Mouse (Mus musculus) neural tube, embryonic 12.5 days (tissue): ENCODE measurements around the gene Stxbp6. TPM values are rescaled to one million over a fixed set of nuclear protein-coding genes. Genes with fewer than 3 reads are reported as not detected.

Source experiments
- ATAC-seq: fragments of 200-750 bp; cut with Nextera tagmentation; 2 replicates; pipeline ENCODE4 v1.8.0; 2017; ENCODE audit warnings: low read depth, mild to moderate bottlenecking, moderate TSS enrichment, moderate library complexity; ENCODE audit not compliant: low FRiP score
- H3K27ac ChIP-seq: fragments of 300-500 bp; sonication (generic); 2 replicates; pipeline ENCODE4 v1.5.1; 2016
- H3K27me3 ChIP-seq: fragments of 300-500 bp; sonication (generic); replicated peaks from 2 replicates; pipeline ENCODE4 v1.6.1; 2016; ENCODE audit warnings: mild to moderate bottlenecking
- H3K36me3 ChIP-seq: fragments of 300-500 bp; sonication (generic); 2 replicates; pipeline ENCODE4 v1.6.1; 2016; ENCODE audit warnings: mild to moderate bottlenecking
- H3K4me1 ChIP-seq: fragments of 300-500 bp; sonication (generic); 2 replicates; pipeline ENCODE4 v1.6.1; 2016
- H3K4me2 ChIP-seq: fragments of 300-500 bp; sonication (generic); replicated peaks from 2 replicates; pipeline ENCODE4 v1.6.1; 2016; ENCODE audit warnings: mild to moderate bottlenecking
- H3K4me3 ChIP-seq: fragments of 300-500 bp; sonication (generic); 2 replicates; pipeline ENCODE4 v1.5.1; 2016
- H3K9ac ChIP-seq: fragments of 300-500 bp; sonication (generic); 2 replicates; pipeline ENCODE4 v1.6.1; 2016; ENCODE audit warnings: mild to moderate bottlenecking
- H3K9me3 ChIP-seq: fragments of 300-500 bp; sonication (generic); 2 replicates; pipeline ENCODE4 v1.6.1; 2016; ENCODE audit warnings: mild to moderate bottlenecking
- WGBS: fragments of 180-500 bp; shearing (Covaris S2); methylation state at CpG from one replicate; pipeline ENCODE4 v1.1.7; 2016; 5-methylcytosine and 5-hydroxymethylcytosine counted together
- polyA plus RNA-seq: library from polyadenylated mRNA; unstranded; fragments of >200 nt; fragmentation: Nextera tagmentation; extraction: Ambion mirVana; gene quantifications from 2 replicates; pipeline ENCODE4 v1.2.1, GENCODE M21; 2016

Stxbp6 gene
- polyA plus RNA-seq, 1 experiment from 2014 or later = 10.9 TPM

DNA sequence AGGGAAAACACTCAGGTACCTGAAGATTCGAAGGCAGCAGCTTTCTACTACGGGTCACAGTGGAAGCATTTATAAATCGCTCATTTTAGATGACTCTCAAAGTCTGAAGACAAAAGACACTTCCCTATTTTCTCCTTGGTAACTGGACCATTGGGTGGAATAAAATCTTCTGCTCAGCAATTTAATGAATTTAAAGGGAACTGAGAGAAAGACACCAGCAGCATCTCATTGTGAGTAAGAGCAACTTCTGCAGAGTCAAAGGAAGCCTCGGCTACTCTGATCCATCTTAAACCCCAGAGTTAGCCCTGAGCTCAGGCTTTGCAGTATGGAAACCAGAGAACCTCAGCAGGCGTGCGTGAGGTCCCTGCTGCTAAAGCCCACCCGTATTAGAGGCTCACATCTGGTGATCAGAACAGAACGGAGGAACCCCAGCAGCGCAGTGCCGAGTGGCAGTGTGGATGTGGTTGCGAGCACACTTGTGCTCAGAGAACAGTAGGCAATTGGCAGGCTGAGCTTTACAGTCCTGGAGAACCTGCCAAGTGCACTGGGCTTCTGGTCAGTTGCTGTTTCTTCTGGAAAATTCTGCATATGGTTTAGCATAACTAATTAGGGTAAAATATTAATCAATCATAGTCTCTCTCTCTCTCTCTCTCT lies 62.9 kb downstream of the Stxbp6 start:
- no peak overlapping the region for H3K27ac ChIP-seq
- no peak overlapping the region for H3K4me2 ChIP-seq
- no peak for ATAC-seq
- no peaks in the 10 kb centered on the region for H3K27me3 ChIP-seq
- no peaks in the 10 kb centered on the region for H3K36me3 ChIP-seq
- 86% methylated on average over 11 of the region's 11 CpGs for WGBS
- no peaks in the 10 kb centered on the region for H3K9me3 ChIP-seq
- no peak overlapping the region for H3K9ac ChIP-seq
- no peaks in the 10 kb centered on the region for H3K4me1 ChIP-seq
- H3K4me3 ChIP-seq = no peak overlapping the region

DNA sequence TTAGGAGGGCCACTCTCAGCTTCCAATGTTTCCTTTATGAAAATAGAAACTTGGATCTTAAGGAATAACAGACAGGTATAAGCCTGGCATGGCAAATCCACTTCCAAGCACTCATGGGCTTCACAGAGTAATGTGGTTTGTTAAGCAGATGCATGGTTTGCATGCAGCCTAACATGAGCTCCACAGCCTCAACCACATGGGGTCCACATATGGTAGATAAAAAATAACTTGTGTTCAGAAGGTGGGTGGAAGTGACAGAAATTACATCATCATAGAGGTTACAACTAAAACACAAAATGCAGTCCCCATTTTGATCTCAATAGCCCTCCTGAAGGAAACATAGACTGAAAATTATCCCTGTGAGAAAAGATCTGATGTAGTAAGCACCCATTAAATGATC lies 63.5 kb downstream of the Stxbp6 start:
- Histone ChIP-seq H3K27me3 (no peaks in the 10 kb centered on the region), H3K9me3 (no peaks in the 10 kb centered on the region), H3K4me3 (no peak overlapping the region), H3K4me1 (no peaks in the 10 kb centered on the region), H3K27ac (no peak overlapping the region), H3K4me2 (no peak overlapping the region), H3K36me3 (no peaks in the 10 kb centered on the region), H3K9ac (no peak overlapping the region)
- no peak for ATAC-seq

DNA sequence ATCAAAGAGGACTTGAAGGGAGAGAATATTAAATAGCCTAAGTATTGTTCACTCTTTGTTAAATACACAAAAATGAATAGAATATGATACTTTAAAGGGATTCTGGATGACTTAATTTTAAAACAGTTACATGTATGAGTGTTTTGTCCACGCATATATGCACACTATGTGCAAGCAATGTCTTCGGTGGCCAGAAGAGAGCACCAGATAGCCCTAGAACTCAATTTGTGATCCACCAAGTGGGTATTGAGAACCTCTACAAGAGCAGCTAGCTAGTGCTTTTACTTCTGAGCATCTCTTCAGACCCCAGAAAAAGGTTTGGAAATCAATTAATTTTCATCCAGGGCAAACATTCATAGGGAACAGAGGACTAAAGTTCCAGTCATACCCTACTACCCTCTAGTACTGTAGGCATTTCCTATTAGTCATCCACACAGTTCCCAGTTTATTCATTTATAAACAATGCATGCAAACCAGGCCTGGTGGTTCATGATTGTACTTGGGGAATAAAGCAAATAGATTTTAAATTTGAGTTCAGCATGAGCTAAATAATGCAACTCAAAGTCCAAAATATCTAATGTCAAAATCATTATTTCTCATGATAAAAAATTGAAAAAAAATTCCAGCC lies 64.4 kb downstream of the Stxbp6 start:
- WGBS = 89% methylated on average over 2 of the region's 2 CpGs

DNA sequence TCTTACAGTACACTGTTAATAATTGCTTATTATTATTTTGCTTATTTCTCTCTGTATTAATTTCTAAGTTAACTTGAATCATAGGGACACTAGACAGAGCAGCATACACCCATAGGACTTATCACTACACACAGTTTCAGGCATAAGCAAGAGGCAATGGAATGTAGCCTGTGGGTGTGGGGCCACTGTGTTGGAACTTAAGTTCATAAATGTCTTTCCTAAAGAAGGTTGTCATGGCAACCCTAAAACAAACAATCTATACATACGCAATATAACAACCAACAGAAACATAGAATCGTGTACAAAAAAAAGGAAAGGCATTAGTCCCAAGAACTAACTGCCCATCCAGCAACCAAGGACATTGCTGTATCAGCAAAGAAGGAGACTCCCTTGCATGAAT lies 67.9 kb downstream of the Stxbp6 start:
- Histone ChIP-seq H3K9ac (no peak overlapping the region), H3K27me3 (no peaks in the 10 kb centered on the region), H3K27ac (no peak overlapping the region), H3K4me3 (no peak overlapping the region), H3K4me2 (no peak overlapping the region), H3K9me3 (no peaks in the 10 kb centered on the region), H3K4me1 (no peaks in the 10 kb centered on the region), H3K36me3 (no peaks in the 10 kb centered on the region)
- no peak for ATAC-seq
- WGBS = 76% methylated on average over 2 of the region's 2 CpGs

More for the DNA sequence above, 64.4 kb downstream of the Stxbp6 start:
- Histone ChIP-seq H3K36me3 (no peaks in the 10 kb centered on the region), H3K9ac (no peak overlapping the region), H3K27ac (no peak overlapping the region), H3K27me3 (no peaks in the 10 kb centered on the region), H3K9me3 (no peaks in the 10 kb centered on the region), H3K4me2 (no peak overlapping the region), H3K4me3 (no peak overlapping the region), H3K4me1 (no peaks in the 10 kb centered on the region)
- ATAC-seq = no peak

DNA sequence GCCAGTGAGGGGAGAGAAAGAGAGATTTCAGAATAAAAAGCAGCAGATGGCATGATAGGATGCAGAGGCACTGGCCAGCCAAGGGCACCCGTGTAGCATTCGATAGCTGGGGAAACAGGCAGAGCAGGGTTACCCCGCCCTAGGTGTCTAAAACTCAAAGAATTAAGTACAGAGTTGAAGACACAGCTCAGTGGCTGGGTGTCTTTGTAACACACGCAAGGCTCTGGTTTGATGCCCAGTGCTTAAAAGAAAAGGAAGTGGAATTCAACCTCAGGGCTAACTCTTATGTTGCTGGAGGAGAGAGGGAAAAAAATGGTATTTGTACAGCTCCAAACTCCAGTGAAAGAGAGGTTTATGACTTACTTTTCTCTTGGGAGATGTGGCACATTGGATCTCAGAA lies 68.5 kb downstream of the Stxbp6 start:
- 87% methylated on average over 4 of the region's 4 CpGs for WGBS

DNA sequence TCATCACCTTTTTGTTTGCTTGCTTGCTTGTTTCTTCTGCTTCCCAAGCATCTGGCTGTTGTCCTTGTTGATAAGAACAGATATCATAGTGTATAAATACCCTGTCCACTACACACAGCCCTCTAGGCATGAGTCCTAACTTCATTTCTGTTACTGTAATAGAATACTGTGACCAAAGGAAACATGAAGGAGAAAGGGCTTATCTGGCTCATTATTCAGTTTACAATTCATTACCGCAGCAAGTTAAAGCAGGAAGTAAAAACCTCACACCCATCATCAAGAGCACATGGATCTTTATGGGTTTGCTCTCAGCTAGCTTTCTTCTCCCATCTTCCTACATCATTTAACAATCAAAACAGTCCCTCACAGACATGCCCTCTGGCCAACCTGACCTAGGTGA lies 72.5 kb downstream of the Stxbp6 start:
- no peak for ATAC-seq
- Histone ChIP-seq H3K4me1 (no peaks in the 10 kb centered on the region), H3K36me3 (no peaks in the 10 kb centered on the region), H3K4me3 (no peak overlapping the region), H3K9me3 (no peaks in the 10 kb centered on the region), H3K27me3 (no peaks in the 10 kb centered on the region), H3K27ac (no peak overlapping the region), H3K4me2 (no peak overlapping the region), H3K9ac (no peak overlapping the region)
- WGBS = 95% methylated on average over 1 of the region's 1 CpGs

More for the DNA sequence above, 68.5 kb downstream of the Stxbp6 start:
- Histone ChIP-seq H3K4me2 (no peak overlapping the region), H3K9me3 (no peaks in the 10 kb centered on the region), H3K9ac (no peak overlapping the region), H3K4me3 (no peak overlapping the region), H3K4me1 (no peaks in the 10 kb centered on the region), H3K27me3 (no peaks in the 10 kb centered on the region), H3K36me3 (no peaks in the 10 kb centered on the region), H3K27ac (no peak overlapping the region)
- no peak for ATAC-seq

DNA sequence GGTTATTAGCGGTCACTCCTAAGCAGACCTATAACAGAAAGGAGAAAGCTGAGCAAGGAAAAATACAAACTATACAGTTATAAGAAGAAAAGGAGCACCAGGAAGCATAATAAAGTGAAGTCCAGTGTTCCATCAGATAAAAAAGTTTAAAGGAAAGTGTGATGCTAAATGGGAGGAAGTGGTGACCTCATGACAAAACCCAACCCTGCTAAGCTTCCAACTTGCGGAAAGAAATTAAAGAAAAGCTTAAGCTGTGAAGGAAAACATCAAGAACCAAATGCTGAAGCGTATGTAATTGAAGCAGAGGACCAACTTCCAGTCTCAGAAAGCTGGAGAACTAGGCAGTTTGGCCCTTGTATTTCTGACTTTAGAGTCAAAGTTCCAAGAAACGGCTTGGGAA lies 77.1 kb downstream of the Stxbp6 start:
- Histone ChIP-seq H3K4me3 (no peak overlapping the region), H3K4me1 (no peaks in the 10 kb centered on the region), H3K27me3 (no peaks in the 10 kb centered on the region), H3K36me3 (no peaks in the 10 kb centered on the region), H3K9ac (no peak overlapping the region), H3K9me3 (no peaks in the 10 kb centered on the region), H3K4me2 (no peak overlapping the region), H3K27ac (no peak overlapping the region)
- no peak for ATAC-seq
- WGBS = 92% methylated on average over 4 of the region's 4 CpGs

DNA sequence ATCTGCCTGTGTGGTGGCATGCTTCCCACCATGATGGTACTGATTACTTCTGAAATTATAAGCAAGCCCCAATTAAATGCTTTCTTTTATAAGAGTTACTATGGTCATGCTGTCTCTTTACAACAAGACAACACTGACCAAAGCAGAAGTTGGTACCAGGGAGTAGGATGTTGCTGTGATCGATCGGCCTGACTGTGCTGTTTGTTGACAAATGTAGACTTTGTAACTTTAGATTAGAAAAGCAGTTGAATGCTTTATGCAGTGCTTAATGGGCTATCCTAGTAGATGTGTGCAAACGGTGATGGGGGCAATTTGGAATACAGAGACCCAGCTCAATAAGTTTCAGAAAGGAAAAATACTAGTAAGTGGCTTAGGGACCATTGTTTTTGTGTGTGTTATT lies 77.6 kb downstream of the Stxbp6 start:
- no peak overlapping the region for H3K4me3 ChIP-seq
- H3K27me3 ChIP-seq = no peaks in the 10 kb centered on the region
- H3K27ac ChIP-seq = no peak overlapping the region
- no peak for ATAC-seq
- H3K36me3 ChIP-seq = no peaks in the 10 kb centered on the region
- no peaks in the 10 kb centered on the region for H3K4me1 ChIP-seq
- WGBS = 93% methylated on average over 3 of the region's 3 CpGs
- no peak overlapping the region for H3K9ac ChIP-seq
- no peaks in the 10 kb centered on the region for H3K9me3 ChIP-seq
- H3K4me2 ChIP-seq = no peak overlapping the region

DNA sequence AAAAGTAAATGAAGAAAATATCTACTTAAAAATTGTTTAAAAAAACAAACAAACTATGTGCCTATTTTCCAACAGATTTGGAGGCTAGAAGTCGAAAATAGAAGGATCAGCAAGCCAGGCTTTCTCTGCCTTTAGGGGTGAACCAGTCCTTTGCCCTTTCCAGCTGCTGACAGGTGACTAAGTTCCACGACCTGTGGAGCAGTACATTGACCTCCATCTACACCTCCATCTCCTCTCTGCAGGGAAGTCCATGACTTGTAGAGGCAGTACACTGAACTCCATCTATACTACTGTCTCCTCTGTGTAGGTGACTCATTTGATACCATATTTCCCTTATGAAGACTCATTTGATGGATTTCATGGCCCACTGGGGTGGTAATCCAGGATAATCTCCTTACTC lies 78.2 kb downstream of the Stxbp6 start:
- Histone ChIP-seq H3K36me3 (no peaks in the 10 kb centered on the region), H3K4me2 (no peak overlapping the region), H3K4me3 (no peak overlapping the region), H3K9me3 (no peaks in the 10 kb centered on the region), H3K27ac (no peak overlapping the region), H3K4me1 (no peaks in the 10 kb centered on the region), H3K9ac (no peak overlapping the region), H3K27me3 (no peaks in the 10 kb centered on the region)
- 88% methylated on average over 2 of the region's 2 CpGs for WGBS
- no peak for ATAC-seq

DNA sequence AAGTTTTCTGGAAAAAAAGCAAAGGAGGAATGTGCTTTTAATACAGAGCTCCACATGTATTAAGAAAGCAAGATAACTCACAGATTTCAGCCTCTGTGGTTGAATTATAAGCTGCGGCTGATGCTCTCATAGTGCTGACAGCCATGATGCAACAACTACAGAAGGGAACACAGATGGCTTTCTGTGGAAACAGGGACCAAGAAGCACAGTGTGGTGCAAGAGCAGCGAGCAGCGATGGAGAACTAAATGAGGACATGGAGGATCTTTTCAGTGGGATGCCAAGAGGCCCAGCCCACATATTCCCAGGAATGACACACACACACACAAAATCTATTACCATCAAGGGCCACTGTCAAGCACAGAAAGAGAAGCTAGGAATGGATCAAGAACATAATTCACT lies 81.1 kb downstream of the Stxbp6 start:
- Histone ChIP-seq H3K27ac (no peak overlapping the region), H3K36me3 (no peaks in the 10 kb centered on the region), H3K27me3 (no peaks in the 10 kb centered on the region), H3K9ac (no peak overlapping the region), H3K4me3 (no peak overlapping the region), H3K4me1 (no peaks in the 10 kb centered on the region), H3K9me3 (no peaks in the 10 kb centered on the region), H3K4me2 (no peak overlapping the region)
- ATAC-seq = no peak
- 94% methylated on average over 3 of the region's 3 CpGs for WGBS

DNA sequence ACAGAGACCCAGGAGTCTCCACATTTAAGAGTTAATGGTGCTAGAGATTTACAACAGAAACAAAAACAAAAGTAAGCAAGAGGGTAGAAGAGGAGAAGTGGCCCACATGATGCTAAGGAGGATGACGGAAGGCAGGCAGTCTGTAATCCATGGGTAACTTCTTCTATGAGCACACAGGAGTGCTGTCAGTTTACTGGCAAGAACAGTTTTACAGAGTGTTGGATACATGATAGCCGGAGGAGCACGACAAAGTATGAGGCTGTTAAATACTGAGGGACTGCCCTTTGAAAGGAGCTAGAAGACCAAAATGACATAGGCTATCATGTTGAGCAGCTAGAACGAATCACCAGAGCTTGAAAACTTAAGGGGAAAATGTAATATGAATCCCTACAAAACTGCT lies 81.7 kb downstream of the Stxbp6 start:
- Histone ChIP-seq H3K27ac (no peak overlapping the region), H3K36me3 (no peaks in the 10 kb centered on the region), H3K9me3 (no peaks in the 10 kb centered on the region), H3K27me3 (no peaks in the 10 kb centered on the region), H3K4me1 (no peaks in the 10 kb centered on the region), H3K9ac (no peak overlapping the region), H3K4me2 (no peak overlapping the region), H3K4me3 (no peak overlapping the region)
- WGBS = 84% methylated on average over 4 of the region's 4 CpGs
- ATAC-seq = no peak

DNA sequence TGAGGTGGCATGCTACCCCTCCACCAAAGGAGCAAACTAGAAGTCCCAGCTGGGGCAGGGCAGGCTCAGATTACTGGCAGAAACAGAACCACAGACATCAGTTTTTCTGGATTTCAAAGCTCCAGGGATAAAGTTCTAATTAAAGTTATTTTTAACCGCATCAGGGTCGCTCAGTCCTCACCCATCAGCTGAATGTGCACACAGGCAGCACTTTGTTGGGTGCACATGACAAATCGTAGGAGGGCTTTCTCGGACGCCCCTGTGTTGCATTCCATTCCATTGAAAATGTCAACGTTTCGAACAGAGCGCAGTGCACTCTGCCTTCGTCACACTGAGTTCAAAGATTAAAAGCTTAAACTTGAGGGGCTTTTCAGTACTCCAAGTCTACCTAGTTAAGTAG lies 84.1 kb downstream of the Stxbp6 start:
- 81% methylated on average over 9 of the region's 9 CpGs for WGBS
- ATAC-seq = no peak

DNA sequence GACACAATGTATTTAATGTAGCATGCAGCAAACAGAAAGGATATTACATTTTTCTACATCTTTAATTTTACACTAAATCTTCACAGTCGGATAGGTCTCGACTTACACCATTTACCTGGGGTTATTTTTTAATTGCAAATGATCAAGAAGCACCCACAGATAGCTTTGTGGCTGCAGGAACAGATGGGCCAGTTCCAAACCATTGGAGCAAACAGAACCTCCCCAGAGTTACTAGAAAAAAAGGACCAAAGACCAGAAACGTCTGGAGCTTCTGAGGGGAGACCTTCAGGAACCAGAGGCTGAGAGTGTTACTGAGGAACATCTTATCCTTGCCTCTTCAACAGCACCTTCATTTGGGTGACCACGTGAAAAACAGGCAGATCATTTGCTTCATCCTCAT lies 85.5 kb downstream of the Stxbp6 start:
- WGBS = 82% methylated on average over 4 of the region's 4 CpGs
- Histone ChIP-seq H3K9ac (no peak overlapping the region), H3K4me3 (no peak overlapping the region), H3K27ac (no peak overlapping the region), H3K36me3 (no peaks in the 10 kb centered on the region), H3K9me3 (no peaks in the 10 kb centered on the region), H3K4me1 (no peaks in the 10 kb centered on the region), H3K27me3 (no peaks in the 10 kb centered on the region), H3K4me2 (no peak overlapping the region)
- no peak for ATAC-seq

More for the DNA sequence above, 84.1 kb downstream of the Stxbp6 start:
- H3K27me3 ChIP-seq = no peaks in the 10 kb centered on the region
- no peak overlapping the region for H3K27ac ChIP-seq
- no peak overlapping the region for H3K4me2 ChIP-seq
- H3K4me3 ChIP-seq = no peak overlapping the region
- H3K4me1 ChIP-seq = no peaks in the 10 kb centered on the region
- no peaks in the 10 kb centered on the region for H3K36me3 ChIP-seq
- no peaks in the 10 kb centered on the region for H3K9me3 ChIP-seq
- no peak overlapping the region for H3K9ac ChIP-seq
